Mouse (Mus musculus): ENCODE results near the gene Tsc2.

Gene Tsc2

DNA sequence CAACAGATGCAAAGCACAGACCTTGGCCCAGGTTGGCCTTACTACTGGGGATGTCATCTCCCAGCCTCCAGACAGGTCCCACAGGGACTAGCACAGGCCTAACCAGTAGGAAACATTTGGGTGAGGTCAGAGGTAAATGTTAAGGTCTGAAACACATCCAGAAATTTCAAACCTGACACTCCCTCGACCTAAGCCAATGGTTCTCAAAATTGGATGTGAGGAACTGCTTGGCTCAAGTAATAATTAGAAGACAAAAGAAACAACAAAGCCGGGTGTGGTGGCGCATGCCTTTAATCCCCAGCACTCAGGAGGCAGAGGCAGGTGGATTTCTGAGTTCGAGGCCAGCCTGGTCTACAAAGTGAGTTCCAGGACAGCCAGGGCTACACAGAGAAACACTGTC is 14.0 kb upstream of the Tsc2 start:
- no peak for DNase-seq

DNA sequence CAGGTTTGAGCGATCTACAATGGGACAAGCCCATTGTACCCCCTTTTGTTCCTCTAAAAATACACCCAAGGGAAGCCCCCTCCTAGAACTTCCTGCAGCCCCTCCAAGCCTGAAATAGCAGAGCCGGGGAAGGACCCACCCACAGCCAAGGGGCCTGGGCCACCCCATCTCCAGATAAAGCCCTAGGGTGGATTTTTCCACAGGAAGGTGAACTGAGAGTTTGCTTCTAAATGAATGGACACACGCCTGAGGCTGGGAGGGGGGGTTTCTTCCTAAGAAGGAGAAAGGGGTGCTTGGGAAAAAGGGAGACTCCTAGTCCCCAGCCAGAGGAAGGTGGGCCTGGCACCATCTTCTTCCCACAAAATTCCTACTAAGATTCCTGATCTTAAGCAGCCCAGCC is 13.5 kb upstream of the Tsc2 start:
- no peak for DNase-seq

DNA sequence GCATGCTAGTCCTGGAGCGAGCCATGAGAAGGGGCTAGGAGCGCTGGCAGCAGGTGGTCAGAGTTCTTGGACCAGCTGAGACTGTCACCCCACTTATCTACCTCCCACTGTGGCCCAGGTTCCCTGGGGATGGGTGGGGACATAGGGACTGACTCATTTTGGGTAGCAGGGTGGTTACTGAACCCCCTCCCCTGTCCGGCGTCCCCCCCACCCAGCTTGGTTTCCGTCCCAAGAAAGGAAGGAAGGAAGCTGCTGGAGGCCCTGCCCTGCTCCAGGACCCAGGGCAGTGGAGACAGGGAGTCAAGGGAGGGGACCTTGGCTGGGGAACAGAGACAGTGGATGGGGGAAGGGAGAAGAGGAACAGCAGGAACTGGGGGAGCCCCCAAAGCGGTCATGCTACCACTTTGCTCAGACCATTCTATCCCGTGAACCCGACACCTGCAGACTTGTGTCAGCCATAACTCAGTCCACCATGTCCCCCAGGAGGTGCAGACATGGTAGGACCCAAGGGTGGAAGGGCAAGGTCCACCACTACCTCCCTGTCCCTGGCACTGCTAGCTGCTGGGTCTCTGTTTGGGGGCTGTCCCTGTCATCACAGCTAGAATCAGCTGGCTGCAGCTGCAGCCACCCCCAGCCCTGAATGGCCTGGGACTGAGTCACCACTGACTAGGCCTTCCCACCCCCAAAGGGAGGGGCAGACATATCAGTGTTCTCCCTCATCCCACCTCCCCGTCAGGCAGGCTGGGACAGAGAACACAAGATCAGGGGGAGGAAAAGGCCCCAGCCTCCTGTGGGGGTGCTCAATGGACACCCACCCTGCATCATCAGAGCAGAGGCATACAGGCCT is 12.7 kb upstream of the Tsc2 start:
- DNase-seq = no peak

DNA sequence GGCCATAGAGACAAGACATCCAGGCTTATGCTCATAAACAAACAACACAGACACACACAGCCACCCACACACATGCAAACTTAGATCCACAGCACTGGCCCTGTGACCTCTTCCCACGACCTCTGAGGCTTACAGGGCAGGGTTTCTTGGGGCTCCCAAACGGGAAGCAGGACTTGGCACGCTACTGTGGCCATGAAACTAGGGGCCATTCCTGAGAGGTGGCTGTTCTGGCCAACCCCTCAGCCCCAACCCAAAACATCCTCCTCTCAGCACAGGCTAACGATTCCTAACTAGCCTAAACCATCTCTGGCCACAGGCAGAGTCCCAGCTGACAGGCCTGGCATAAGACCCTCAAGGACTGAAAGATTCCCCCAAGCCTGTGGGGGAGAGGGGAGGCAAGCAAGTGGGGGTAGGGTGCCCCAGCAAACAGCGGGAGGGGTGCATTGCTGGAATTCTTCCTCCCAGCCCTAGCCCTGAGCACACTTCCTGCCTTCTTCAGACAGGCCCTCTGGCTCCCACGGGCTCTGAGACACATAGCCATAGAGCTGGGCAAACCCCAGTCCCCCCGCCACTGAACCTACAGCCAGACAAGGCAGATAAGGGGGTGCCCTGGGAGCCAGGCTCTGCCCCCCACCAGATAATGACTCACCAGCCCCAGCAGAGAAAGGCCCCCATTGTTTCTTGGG is 11.7 kb upstream of the Tsc2 start:
- DNase-seq = no peak

DNA sequence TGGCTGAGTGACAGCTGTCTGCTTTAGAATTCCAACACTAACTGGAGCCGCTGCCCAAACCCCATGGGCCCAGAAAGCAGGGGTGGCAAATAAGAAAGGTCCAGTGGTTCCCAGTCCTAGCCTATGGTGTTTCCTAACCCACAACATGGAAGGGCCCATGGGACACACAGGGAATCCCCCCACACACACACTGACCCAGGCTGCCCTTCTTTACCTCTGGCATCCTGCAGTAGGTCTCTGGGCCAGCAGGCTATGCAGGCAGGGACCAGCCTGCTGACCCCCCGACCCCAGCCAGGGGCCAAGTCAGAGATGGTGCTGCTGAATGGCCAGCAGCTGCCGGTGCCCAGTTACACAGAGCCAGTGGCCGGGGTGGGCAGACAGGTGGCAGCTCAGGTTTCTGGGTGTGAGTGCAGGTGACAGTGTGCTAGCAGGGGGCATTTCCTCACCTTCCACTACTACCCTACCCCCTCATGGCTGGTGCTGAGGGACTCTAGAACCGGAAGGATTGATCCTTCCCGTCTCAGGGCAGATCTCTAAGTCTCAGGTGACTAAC is 10.4 kb upstream of the Tsc2 start:
- no peak for DNase-seq

DNA sequence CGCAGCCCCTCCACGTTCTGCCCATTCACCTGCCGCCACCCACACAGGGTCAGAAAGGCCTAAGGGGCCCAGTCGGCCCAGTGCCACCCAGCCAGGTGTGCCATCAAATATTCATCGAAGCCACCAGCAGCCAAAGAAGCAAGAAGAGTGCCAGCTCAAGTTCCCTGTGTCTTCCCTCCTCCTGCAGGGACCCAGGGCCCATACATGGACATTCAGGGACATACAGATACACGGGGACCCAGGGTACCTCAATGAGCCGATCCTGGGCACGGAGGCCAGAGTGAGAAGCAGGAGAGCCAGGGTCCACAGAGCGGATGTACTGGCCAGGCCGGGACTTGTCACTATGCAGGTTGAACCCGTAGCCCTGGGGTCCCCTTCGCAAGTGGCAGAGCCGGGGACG is 9.5 kb upstream of the Tsc2 start:
- no peak for DNase-seq

DNA sequence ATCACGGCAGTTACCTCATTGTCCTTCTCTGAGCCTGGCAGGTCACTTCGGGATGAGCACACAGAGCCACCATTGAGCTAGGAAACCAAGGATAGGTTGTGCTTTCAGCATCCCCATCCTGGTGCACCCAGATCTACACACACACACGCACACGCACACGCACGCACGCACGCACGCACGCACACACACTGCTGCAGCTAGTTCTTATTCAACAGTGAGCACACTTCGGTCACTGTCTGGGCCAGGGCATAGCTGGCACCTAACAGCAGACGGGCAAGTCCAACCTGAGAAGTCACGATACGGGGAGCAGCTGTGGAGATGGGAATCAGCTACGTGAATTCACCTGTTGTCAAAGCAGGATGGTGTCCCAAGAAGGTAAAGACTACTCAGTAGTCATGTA is 8.2 kb upstream of the Tsc2 start:
- no peak for DNase-seq

DNA sequence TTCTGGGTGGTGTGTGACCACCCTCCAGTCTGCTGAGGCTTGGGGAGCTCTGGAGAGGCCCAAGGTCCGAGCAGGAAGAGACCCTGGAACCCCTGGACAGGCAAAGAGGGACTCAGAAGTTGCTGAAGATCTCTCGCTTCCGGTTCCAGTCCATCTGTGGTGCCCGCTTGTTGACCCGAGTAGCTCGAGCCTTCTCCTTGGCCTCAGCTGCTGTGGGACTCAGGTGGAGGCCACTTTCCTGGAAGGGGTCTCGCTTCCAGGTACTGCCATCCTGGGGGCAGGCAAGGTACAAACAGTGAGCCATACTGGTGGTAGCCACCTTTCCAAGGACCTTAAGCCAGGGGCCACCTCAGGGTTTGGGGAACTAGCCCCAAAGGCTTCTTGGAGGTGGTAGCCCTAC is 7.7 kb upstream of the Tsc2 start:
- DNase-seq = no peak

DNA sequence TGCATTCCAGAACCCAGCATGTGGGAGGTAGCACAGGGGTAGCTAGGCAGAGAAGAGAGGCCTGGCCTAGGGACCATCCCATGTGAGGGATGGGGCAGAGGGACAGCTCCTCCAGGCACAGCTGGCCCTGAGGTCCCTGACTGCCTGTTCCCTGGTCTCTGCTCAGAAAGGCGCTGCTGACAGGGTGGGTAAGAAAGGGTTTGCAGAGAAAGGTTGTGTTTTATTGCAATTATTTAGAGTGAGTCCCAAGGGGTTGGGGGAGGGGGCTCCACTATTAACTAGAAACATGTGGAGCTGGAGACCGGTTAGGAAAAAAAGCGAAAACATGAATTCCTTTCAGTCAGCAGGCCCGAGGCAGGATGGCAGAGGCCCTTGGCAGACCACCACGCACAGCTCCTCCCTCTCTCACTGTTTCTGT is 7.2 kb upstream of the Tsc2 start:
- DNase-seq = no peak

DNA sequence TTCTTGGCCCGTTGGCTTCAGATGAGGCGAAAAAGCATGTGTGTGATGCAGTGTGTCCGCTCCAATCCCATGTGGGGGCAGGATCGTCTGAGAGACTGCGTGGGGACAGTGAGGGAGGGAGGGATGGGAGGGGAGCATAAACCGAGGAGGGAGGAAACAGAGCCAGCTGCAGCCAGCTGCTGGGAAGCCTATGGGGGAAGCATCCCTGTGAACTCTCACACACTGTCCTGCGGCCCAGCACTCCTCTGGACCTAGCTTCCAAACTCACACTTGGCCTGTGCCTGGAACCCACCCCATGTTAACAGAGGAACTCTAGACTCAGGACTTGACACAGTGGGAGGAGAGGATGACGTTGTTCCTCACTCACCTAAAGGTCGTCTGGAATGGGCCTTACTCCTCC is 6.4 kb upstream of the Tsc2 start:
- no peak for DNase-seq

DNA sequence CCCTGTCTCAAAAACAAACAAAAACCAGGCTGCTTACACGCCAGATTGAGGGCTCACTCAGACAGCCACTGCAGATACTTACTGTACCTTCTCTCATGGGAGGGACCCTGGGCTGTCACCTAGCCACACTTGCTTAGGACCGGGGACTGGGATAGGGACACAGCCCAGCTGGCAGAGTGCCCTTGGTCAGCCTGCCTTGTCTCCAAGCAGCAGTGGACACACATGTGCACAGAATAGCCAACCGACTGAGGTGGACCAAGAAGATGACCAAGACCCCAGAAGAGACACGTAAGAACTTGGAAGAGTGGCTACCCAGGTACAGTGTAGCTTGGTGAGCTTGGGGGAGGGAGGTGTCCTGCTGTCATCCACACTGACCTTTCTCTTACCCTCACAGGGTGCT is 5.8 kb upstream of the Tsc2 start:
- DNase-seq = no peak

DNA sequence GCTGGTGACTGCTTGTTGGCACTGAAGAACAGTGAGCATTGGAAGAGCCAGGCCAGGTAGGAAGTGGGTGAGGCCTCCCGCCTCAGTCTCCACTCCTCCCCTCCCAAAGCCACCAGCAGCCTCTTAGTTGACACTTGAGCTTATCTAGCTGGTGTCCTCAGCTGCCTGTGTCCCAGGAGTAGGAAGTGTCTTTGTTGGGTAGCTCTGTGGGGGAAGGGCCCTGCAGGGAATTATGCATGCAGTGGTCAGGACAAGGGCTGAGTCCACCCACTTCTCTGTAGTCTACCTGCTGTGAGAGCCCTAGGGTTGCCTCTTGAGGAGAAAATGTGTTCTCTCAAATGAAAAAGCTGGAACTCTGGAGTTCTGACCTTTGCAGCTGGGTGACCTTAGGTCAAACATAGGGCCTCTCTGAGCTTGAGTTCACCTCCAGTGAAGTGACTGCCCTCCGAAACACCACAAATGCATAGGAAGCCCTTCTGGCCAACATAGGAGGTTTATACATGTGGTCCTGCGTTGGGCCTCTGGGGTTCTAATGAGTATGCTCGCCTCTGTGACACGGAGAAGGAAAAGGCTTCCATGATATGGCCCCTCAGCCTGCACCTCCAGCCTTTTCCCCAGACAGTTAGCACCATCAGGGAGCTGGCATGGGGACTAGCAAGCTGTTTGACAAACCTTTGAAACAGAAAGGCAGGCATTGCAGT is 4.5 kb upstream of the Tsc2 start:
- DNase-seq = no peak

DNA sequence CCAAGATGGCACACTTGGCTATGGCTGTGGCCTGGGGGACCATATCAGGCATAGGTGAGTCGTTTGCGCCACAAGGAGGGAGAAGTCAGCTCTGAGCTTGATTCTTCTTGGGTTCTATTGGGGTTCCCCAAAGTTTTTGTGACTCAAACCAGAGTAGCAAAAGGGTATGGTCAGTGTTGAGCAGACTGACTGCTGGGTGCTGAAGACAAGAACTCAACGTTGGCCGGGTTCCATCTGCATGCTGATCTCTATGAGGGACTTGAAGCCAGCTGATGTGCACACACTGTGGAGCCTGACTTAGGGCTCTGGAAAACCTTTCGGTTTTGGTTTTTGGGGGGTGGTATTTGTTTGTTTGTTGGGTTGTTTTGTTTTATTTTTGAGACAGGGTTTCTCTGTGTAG is 3.3 kb upstream of the Tsc2 start:
- DNase-seq = no peak

DNA sequence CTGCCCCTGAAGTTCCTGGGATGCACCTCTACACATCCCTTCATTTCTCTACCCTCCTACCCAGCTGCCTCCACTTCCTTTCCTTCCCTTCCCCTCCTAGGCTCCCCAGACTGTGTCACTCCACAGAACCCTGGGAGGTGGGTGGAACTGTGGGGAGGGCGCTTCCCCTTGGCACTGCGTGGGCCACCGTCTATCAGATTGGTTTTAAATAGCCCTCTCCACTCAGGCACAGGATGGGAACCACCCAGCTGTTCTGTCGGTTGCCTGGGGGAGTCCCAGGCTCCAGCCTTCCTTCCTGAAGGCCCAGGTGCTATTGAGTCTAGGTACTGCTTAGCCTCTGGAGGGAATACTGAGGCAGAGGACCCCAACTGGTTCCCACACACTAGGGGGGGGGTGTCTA is 2.6 kb upstream of the Tsc2 start:
- no peak for DNase-seq

DNA sequence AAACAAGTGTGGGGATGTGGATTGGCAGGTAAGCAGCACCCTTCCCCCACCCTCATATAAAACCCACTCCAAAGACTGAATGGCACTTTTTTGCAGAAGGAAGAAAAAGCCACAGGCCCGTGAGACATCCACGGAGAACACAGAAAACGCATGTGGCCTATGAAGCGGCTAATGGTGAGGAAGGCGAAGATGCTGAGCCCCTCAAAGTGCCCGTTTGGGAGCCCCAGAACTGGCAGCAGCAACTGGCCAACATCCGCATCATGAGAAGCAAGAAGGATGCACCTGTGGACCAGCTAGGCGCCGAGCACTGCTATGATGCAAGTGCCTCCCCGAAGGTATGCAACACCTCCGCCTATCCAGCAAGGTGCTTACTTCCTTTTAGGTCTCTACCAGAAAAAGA is 1.4 kb upstream of the Tsc2 start:
- DNase-seq = no peak

DNA sequence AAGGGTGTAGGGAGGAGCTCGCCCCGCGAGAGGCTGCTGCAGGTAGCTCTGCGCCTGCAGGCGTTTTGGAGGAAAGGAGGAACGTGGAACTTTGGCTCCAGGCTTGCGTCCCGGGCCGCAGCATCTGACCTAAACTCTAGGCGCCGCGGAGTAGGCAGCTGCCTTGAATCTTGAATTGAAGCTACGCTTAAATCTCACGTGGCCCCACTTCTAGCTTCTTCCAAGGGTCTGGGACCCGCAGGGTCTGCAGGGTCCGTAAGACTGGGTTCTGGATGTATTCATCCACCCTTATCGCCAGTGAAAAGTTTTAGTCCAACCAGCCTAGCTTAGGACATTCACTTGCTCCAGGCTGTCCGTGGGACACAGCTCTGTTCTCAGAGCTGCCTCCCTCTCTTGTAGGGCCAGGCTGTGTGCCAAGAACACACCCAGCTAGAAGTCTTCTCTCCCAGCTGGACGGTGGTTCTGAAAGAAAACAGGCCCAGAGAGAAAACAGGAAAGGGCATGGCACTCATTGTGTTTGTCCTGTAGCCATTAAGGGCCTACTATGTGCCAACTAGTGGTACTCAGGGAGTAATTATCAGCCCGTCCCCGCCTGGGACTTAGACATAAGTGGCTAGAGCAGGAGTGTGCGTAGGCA is 501 bp upstream of the Tsc2 start:
- peak; percentile 44 to 46 for DNase-seq

DNA sequence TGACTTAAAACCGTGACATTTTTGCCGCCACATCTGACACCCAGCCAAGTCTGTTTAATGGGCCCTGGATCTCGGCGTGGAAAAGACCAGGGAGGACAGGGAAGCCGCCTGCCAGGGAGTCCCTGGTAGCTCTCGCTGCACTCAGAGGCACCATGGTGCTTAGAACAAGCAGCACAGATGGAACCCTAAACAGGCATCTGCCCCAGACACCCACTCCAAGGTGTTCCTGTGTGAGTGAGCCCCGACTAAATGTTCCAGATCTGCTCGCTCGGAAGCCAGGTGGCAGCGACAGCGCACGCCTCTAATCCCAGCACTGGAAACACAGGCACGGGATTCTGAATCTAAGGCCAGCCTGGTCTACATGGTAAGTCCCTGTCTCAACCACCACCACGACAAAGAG is 2.4 kb downstream of the Tsc2 start:
- no peak for DNase-seq

DNA sequence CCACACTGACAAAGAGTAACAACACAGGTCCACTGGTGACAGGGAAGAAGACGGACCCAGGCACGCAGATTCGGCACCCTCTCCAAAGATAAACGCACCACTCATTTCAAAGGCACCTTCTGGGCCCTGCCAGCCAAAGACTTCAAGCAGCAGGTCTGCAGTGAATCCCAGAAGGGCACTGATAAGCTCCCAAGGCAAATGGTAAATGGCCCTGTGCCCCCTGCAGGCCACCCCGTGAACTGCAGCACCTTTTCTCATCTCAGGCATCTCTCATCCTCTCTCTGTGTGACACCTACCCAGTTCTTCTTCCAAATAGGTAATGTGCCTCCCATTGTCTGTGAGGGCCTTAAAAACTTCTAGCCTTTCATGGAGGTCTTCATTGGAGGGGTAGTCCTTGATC is 3.8 kb downstream of the Tsc2 start:
- peak; percentile 88 to 91 for DNase-seq

DNA sequence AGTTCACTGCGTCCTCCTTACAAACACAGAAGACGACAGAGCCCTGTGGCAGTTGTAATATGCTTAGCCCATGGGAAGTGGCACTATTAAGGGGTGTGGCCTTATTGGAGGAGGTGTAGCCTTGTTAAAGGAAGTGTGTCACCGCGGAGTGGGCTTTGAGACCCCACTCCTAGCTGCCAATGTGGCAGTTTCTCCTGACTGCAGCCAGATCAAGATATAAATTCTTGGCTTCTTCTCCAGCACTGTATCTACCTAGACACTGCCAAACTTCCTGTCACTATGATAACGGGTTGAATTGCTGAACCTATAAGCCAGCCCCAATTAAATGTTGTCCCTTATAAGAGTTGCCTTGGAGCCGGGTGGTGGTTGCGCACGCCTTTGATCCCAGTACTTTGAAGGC is 7.0 kb downstream of the Tsc2 start:
- no peak for DNase-seq

DNA sequence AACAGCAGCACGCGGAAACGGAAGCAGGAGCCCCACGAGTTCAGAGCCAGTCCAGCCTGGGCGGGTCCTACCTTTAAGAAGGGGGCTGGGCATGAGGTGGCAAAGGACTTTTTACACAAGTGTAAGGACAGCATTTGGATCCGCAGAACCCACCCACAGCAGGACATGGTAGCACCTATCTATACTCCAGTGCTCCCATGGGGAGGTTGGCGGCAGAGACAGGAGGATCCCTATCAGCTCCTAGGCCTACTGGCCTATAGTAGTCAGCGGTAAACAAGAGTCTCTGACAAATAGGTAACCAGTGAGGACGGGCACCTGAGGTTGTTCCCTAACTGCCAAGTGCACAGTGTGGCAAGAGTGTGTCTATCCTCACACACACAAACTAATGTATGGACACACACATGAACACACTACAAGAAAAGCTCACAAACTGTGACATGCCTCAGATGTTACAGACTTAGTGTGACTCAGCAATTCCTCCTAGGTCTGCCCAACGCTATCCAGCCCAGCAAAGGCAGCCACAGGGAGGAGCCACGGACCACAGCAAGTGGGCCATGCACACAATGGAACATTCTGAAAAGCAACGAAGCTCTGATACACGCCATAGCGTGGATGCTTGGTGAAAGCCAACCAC is 14.8 kb downstream of the Tsc2 start:
- DNase-seq = no peak

DNA sequence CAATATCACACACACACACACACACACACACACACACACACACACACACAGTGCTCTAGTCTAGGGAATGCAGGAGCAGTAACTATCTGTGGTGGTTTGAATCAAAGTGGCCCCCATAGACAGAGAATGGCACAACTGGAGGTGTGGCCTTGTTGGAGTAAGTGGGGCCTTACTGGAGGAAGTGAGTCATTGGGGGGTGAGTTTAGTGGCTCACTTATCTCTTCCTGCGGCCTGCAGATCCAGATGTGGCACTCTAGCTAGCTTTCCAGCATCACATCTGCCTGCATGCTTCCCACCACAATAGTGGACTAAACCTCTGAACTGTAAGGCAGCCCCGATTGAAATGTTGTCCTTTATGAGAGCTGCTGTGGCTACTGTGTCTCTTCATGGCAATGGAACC is 21.7 kb downstream of the Tsc2 start:
- no peak for DNase-seq

DNA sequence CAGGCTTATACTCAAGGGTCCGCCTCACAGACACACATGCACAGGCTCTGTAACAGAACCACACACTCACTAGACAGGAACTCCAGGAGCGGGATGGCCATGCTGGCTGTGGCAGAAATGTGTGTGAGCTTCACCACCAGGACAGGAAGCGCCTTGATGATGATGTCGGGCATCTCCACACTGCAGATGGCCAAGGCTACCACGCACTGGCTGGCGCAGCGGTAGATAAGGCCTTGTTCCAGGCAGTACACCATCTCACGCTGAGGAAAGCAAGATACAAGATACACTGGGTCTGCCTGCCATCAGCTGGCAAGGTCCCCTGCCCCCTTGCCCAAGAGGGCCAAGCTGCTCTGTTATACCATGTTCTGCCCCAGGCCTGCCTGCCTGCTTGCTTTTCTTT is 23.6 kb downstream of the Tsc2 start:
- DNase-seq = no peak

DNA sequence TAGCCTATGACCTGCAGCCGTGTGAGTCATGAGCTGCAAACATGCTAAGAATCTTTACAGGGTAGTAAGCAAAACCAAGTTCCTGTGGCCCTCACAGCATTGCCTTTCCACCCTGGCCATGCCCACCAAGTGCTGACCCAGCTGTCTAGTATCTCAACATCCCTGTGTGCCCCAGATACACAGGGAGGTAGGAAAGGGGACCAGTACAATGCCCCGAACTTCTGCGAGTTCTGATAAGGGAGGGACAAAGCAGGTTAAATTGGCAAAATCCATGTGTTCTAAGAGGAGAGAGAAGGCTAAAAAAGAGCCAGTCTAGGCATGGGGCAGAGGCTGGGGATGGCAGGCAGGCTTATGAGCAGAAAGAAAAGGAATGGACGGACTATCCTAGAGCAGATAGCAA is 24.1 kb downstream of the Tsc2 start:
- DNase-seq = no peak
